Mouse (Mus musculus) telencephalon, adult 2 months (tissue): ENCODE data around the gene Gm17677.

ENCODE experiments used
- DNase-seq: peaks from one replicate; pipeline ENCODE4 v3.0.0-alpha.2; 2011; ENCODE audit warnings: low read depth, low spot score

Gene Gm17677

GRCm38 (mm10) chr9:35740749-35741148, at the start of gene Gm17677:
TSS of gene Gm17677 (plus strand) at chr9:35741049.
- DNase-seq = no peak

GRCm38 (mm10) chr9:35691924-35692323, 48.9 kb upstream of the Gm17677 start:
- no peak for DNase-seq

- no peak for DNase-seq
Measured at GRCm38 (mm10) chr9:35707265-35707664, 33.6 kb upstream of the Gm17677 start.

- peak; percentile 0 for DNase-seq
Measured at GRCm38 (mm10) chr9:35756843-35757242, 16.0 kb downstream of the Gm17677 start.

GRCm38 (mm10) chr9:35778009-35778408, 37.2 kb downstream of the Gm17677 start, which contains the start of gene Gm17727:
TSS of gene Gm17727 (minus strand) at chr9:35778109.
- no peak for DNase-seq

GRCm38 (mm10) chr9:35790001-35790400, 49.2 kb downstream of the Gm17677 start, which contains the start of the genes Gm27235 and D730048I06Rik:
TSS of gene Gm27235 (minus strand) at chr9:35790101.
TSS of gene D730048I06Rik (minus strand) at chr9:35790112.
- DNase-seq = no peak
